Mouse (Mus musculus): ENCODE measurements at regions not wholly inside any gene's neighbourhood (a gene's known extent, or its start where the extent isn't known, plus 50 kb on each side); places are given as distances from the start of the nearest gene placed in this dataset.

- no peak for DNase-seq
Observed at GRCm38 (mm10) chr16:7863406-7863805, 561.5 kb downstream of the Tmem114 start.

- DNase-seq: no peak
Observed at GRCm38 (mm10) chr16:7839139-7839538, 585.8 kb downstream of the Tmem114 start.

GRCm38 (mm10) chr16:7831142-7831541, 593.8 kb downstream of the Tmem114 start:
- DNase-seq: no peak

- DNase-seq: no peak
Observed at GRCm38 (mm10) chr16:7829939-7830650, 594.8 kb downstream of the Tmem114 start.

- DNase-seq: no peak
Observed at GRCm38 (mm10) chr16:7801161-7801560, 623.8 kb downstream of the Tmem114 start.

GRCm38 (mm10) chr16:7797176-7797786, 627.7 kb downstream of the Tmem114 start:
- DNase-seq: peak; percentile 23 to 34

GRCm38 (mm10) chr16:7795561-7795960, 629.4 kb downstream of the Tmem114 start:
- no peak for DNase-seq

GRCm38 (mm10) chr16:7792521-7792920, 632.4 kb downstream of the Tmem114 start:
- DNase-seq: no peak

GRCm38 (mm10) chr16:7790260-7790659, 634.7 kb downstream of the Tmem114 start:
- no peak for DNase-seq

GRCm38 (mm10) chr16:7788209-7788608, 636.7 kb downstream of the Tmem114 start:
- DNase-seq: no peak

- DNase-seq: no peak
Observed at GRCm38 (mm10) chr16:7781506-7781905, 643.4 kb downstream of the Tmem114 start.

- DNase-seq: no peak
Observed at GRCm38 (mm10) chr16:7775635-7776034, 649.3 kb downstream of the Tmem114 start.

- peak; percentile 43 to 66 for DNase-seq
Observed at GRCm38 (mm10) chr16:7768433-7768832, 656.5 kb downstream of the Tmem114 start.

GRCm38 (mm10) chr16:7767691-7768090, 657.2 kb downstream of the Tmem114 start:
- peak; percentile 44 to 64 for DNase-seq

GRCm38 (mm10) chr16:7764383-7764782, 660.6 kb downstream of the Tmem114 start:
- no peak for DNase-seq

GRCm38 (mm10) chr16:7728186-7728585, 696.8 kb downstream of the Tmem114 start:
- no peak for DNase-seq

GRCm38 (mm10) chr16:7725225-7725624, 699.7 kb downstream of the Tmem114 start:
- no peak for DNase-seq

- DNase-seq: no peak
Observed at GRCm38 (mm10) chr16:7701471-7701870, 723.5 kb downstream of the Tmem114 start.

- no peak for DNase-seq
Observed at GRCm38 (mm10) chr16:7685484-7685883, 739.5 kb downstream of the Tmem114 start.

GRCm38 (mm10) chr16:7666096-7666495, 758.8 kb downstream of the Tmem114 start:
- DNase-seq: no peak

GRCm38 (mm10) chr16:7658133-7658532, 766.8 kb downstream of the Tmem114 start:
- DNase-seq: no peak

GRCm38 (mm10) chr16:7654451-7654850, 770.5 kb downstream of the Tmem114 start:
- no peak for DNase-seq

- no peak for DNase-seq
Observed at GRCm38 (mm10) chr16:7649771-7650170, 775.2 kb downstream of the Tmem114 start.

- DNase-seq: no peak
Observed at GRCm38 (mm10) chr16:7647275-7647926, 777.5 kb downstream of the Tmem114 start.
